In genomic region chr19:32754188-32755000, GRCm38 (mm10) we compare ENCODE assay signal across 8 mouse cellular contexts. TPM values are rescaled to one million over a fixed set of nuclear protein-coding genes. Genes with fewer than 3 reads are reported as not detected.
DNase-seq lines count a peak whose midpoint lies in the region; ATAC-seq and TF ChIP-seq lines count a peak whose summit lies in the region.

No protein-coding gene starts in this region.

- H3K9me3 ChIP-seq in hindbrain, postnatal 0 days (ENCODE audit: low read length): no peaks in the 10 kb centered on the region

- H3K4me3 ChIP-seq in kidney, adult 2 months (ENCODE audit: insufficient read depth, low read depth, low read length): no peak overlapping the region
- H3K4me3 ChIP-seq in hindbrain, postnatal 0 days (ENCODE audit: low read length): no peak overlapping the region
- H3K4me3 ChIP-seq in olfactory bulb, adult 2 months (ENCODE audit: insufficient read depth, low read depth, low read length): no peak overlapping the region

- no peaks in the 10 kb centered on the region for H3K27me3 ChIP-seq in kidney, adult 2 months (replicated peaks; ENCODE audit: control insufficient read depth, insufficient read depth, low read length)
- no peaks in the 10 kb centered on the region for H3K27me3 ChIP-seq in hindbrain, postnatal 0 days (ENCODE audit: insufficient read depth, low read length)

- TF ChIP-seq POLR2A in kidney, adult 2 months (IDR thresholded peaks at IDR 0.05; ENCODE audit: low read depth, low read length): no peak
- TF ChIP-seq POLR2A in olfactory bulb, adult 2 months (IDR thresholded peaks at IDR 0.05; ENCODE audit: insufficient read depth, low read depth, low read length): no peak

- TF ChIP-seq CTCF in kidney, adult 2 months (conservative IDR thresholded peaks at IDR 0.05; ENCODE audit: insufficient read depth, insufficient read length, low read depth, low read length): no peak
- no peak for TF ChIP-seq CTCF in hindbrain, postnatal 0 days (IDR thresholded peaks at IDR 0.05; ENCODE audit: low read depth)
- no peak for TF ChIP-seq CTCF in olfactory bulb, adult 2 months (IDR thresholded peaks at IDR 0.05; ENCODE audit: insufficient read depth, low read depth, low read length)

- no peak for ATAC-seq in hindbrain, postnatal 0 days

- WGBS in kidney, adult 2 months: 57% methylated on average over 15 of the region's 15 CpGs
- 17% methylated on average over 15 of the region's 15 CpGs for WGBS in hindbrain, postnatal 0 days
- WGBS in olfactory bulb, adult 2 months: 42% methylated on average over 15 of the region's 15 CpGs

- H3K36me3 ChIP-seq in kidney, adult 2 months (ENCODE audit: control insufficient read depth, insufficient read depth, low read length): no peaks in the 10 kb centered on the region
- H3K36me3 ChIP-seq in hindbrain, postnatal 0 days (ENCODE audit: insufficient read depth, low read length): no peaks in the 10 kb centered on the region

- H3K4me2 ChIP-seq in hindbrain, postnatal 0 days (ENCODE audit: low read depth, low read length): peak overlapping the region; percentile 96

- H3K4me1 ChIP-seq in kidney, adult 2 months (ENCODE audit: control insufficient read depth, insufficient read depth, low read length): no peaks in the 10 kb centered on the region
- 0 out of 2 replicates have a peak, but pooled peaks cover 5% of the 10 kb centered on the region for H3K4me1 ChIP-seq in hindbrain, postnatal 0 days (ENCODE audit: insufficient read depth, low read length)
- peaks cover 5% of the 10 kb centered on the region for H3K4me1 ChIP-seq in olfactory bulb, adult 2 months (ENCODE audit: control insufficient read depth, insufficient read depth, low read length)

- peak; percentile 20 for DNase-seq in kidney, postnatal 10 days
- DNase-seq in kidney, adult 2 months: no peak
- peak; percentile 53 to 55 for DNase-seq in cerebellum, postnatal 10 days
- DNase-seq in hindbrain, postnatal 0 days (ENCODE audit: low spot score): no peak
- no peak for DNase-seq in ovary, postnatal 14 days (ENCODE audit: low spot score)
- no peak for DNase-seq in frontal cortex, postnatal 10 days (ENCODE audit: low spot score in 2 of 2)
- no peak for DNase-seq in ovary, postnatal 36 days (ENCODE audit: low spot score)

- 0 out of 2 replicates have a peak overlapping the region, but pooled peaks have one; percentile 98 for H3K9ac ChIP-seq in hindbrain, postnatal 0 days (replicated peaks; ENCODE audit: low read length)

- no peak overlapping the region for H3K27ac ChIP-seq in kidney, adult 2 months (ENCODE audit: insufficient read depth, low read depth, low read length)
- no peak overlapping the region for H3K27ac ChIP-seq in hindbrain, postnatal 0 days
- H3K27ac ChIP-seq in olfactory bulb, adult 2 months (ENCODE audit: insufficient read depth, low read depth, low read length): peak overlapping the region; percentile 40

RNA-seq across cellular contexts. Expression of gene Pten, which starts 2.9 kb away (rescaled TPM):
- 12.8 and 15.2 TPM in 2 replicates for polyA plus RNA-seq in kidney, adult 2 months (2012; rRNA removed)
- 95.9 and 111 TPM in 2 replicates for total RNA-seq in hindbrain, postnatal 0 days (2014; rRNA removed)
- 13.3 and 14.7 TPM in 2 replicates for polyA plus RNA-seq in hindbrain, postnatal 0 days (2015; fragmentation: Nextera tagmentation; extraction: Ambion mirVana)
- polyA plus RNA-seq in olfactory bulb, adult 2 months (2012; ENCODE audit: insufficient read depth, insufficient read length, low replicate concordance, missing spikeins): 127 and 174 TPM in 2 replicates

RNA-seq across cellular contexts. Expression of gene Atad1, which starts 14.8 kb away (rescaled TPM):
- polyA plus RNA-seq in kidney, adult 2 months (2012; rRNA removed): 16.0 and 25.0 TPM in 2 replicates
- 113 and 117 TPM in 2 replicates for total RNA-seq in hindbrain, postnatal 0 days (2014; rRNA removed)
- polyA plus RNA-seq in hindbrain, postnatal 0 days (2015; fragmentation: Nextera tagmentation; extraction: Ambion mirVana): 116 and 118 TPM in 2 replicates
- polyA plus RNA-seq in olfactory bulb, adult 2 months (2012; ENCODE audit: insufficient read depth, insufficient read length, low replicate concordance, missing spikeins): not detected in 2 replicates

Comparison
In these comparisons a context has a peak if more than half of its experiments do, and no peak if none do; other contexts are left out.
1. DNase-seq: peak in kidney, postnatal 10 days (single experiment) and cerebellum, postnatal 10 days (2 of 2); none in kidney, adult 2 months (single experiment), hindbrain, postnatal 0 days (single experiment), ovary, postnatal 14 days (single experiment), frontal cortex, postnatal 10 days (0 of 2) and ovary, postnatal 36 days (single experiment).
2. RNA of gene Atad1, which starts 14.8 kb away (polyA plus RNA-seq): 116 to 118 TPM in hindbrain, postnatal 0 days and 16.0 to 25.0 TPM in kidney, adult 2 months; not detected in olfactory bulb, adult 2 months; every median in the first group is over 10 times any median in the second.